Mouse (Mus musculus): ENCODE data around the gene Btbd9.

GRCm38 (mm10) chr17:30570173-30570572, 6.1 kb downstream of the Btbd9 start:
- no peak for TF ChIP-seq CTCF (conservative IDR thresholded peaks at IDR 0.05; ENCODE audit: low read length)
- TF ChIP-seq NANOG (IDR thresholded peaks at IDR 0.05; ENCODE audit: borderline replicate concordance, low read length): no peak
